ENCODE assay signal across 12 mouse cellular contexts in genomic region chr11:88996427-88996826, GRCm38 (mm10). TPM values are rescaled to one million over a fixed set of nuclear protein-coding genes. Genes with fewer than 3 reads are reported as not detected.
DNase-seq lines count a peak whose midpoint lies in the region; ATAC-seq lines count a peak whose summit lies in the region.
"Had no signal": no experiment of that assay in that cellular context is flagged by ENCODE, and none has a peak within 500 bp of the region (broad histone marks: within the 10 kb centered on the region; RNA-seq: fewer than 3 reads in every experiment).

No protein-coding gene starts in this region.

- no peaks in the 10 kb centered on the region for H3K9me3 ChIP-seq in embryonic facial prominence, embryonic 13.5 days
- H3K9me3 ChIP-seq in embryonic facial prominence, embryonic 10.5 days, result no peaks in the 10 kb centered on the region
- H3K9me3 ChIP-seq in heart, embryonic 13.5 days, result no peaks in the 10 kb centered on the region
- no peaks in the 10 kb centered on the region for H3K9me3 ChIP-seq in lung, embryonic 15.5 days
- H3K9me3 ChIP-seq: liver, embryonic 15.5 days had no signal

- H3K4me1 ChIP-seq in embryonic facial prominence, embryonic 13.5 days, result peaks cover 14% of the 10 kb centered on the region
- H3K4me1 ChIP-seq in embryonic facial prominence, embryonic 10.5 days, result peaks cover 15% of the 10 kb centered on the region
- peaks cover 24% of the 10 kb centered on the region for H3K4me1 ChIP-seq in heart, embryonic 13.5 days
- H3K4me1 ChIP-seq in lung, embryonic 15.5 days, result peaks cover 9% of the 10 kb centered on the region; the same call in 1 of the 2 replicates

- H3K4me3 ChIP-seq in embryonic facial prominence, embryonic 13.5 days, result no peak overlapping the region
- H3K4me3 ChIP-seq in embryonic facial prominence, embryonic 10.5 days, result no peak overlapping the region
- H3K4me3 ChIP-seq in heart, embryonic 13.5 days, result no peak overlapping the region
- H3K4me3 ChIP-seq in lung, embryonic 15.5 days, result no peak overlapping the region
- H3K4me3 ChIP-seq: liver, embryonic 15.5 days had no signal

- H3K27me3 ChIP-seq in embryonic facial prominence, embryonic 13.5 days, result peaks cover 28% of the 10 kb centered on the region
- peaks cover 38% of the 10 kb centered on the region for H3K27me3 ChIP-seq in embryonic facial prominence, embryonic 10.5 days (replicated peaks; ENCODE audit: low read depth, poor library complexity, severe bottlenecking)
- H3K27me3 ChIP-seq in heart, embryonic 13.5 days (replicated peaks), result no peaks in the 10 kb centered on the region
- H3K27me3 ChIP-seq in lung, embryonic 15.5 days, result no peaks in the 10 kb centered on the region
- H3K27me3 ChIP-seq: liver, embryonic 15.5 days had no signal

- no peaks in the 10 kb centered on the region; the same call in 1 of the 2 replicates for H3K36me3 ChIP-seq in embryonic facial prominence, embryonic 13.5 days
- peaks cover under 1% of the 10 kb centered on the region for H3K36me3 ChIP-seq in embryonic facial prominence, embryonic 10.5 days (replicated peaks)
- H3K36me3 ChIP-seq in heart, embryonic 13.5 days, result peaks cover 1% of the 10 kb centered on the region
- H3K36me3 ChIP-seq in lung, embryonic 15.5 days, result no peaks in the 10 kb centered on the region
- H3K36me3 ChIP-seq: liver, embryonic 15.5 days had no signal

- H3K4me2 ChIP-seq in embryonic facial prominence, embryonic 13.5 days, result no peak overlapping the region
- peak overlapping the region; percentile 8; the same call in 1 of the 2 replicates for H3K4me2 ChIP-seq in heart, embryonic 13.5 days
- H3K4me2 ChIP-seq in lung, embryonic 15.5 days, result no peak overlapping the region
- H3K4me2 ChIP-seq: liver, embryonic 15.5 days had no signal

- 0 out of 2 replicates have a peak overlapping the region, but pooled peaks have one; percentile 1 for H3K27ac ChIP-seq in embryonic facial prominence, embryonic 13.5 days
- no peak overlapping the region for H3K27ac ChIP-seq in embryonic facial prominence, embryonic 10.5 days (replicated peaks)
- H3K27ac ChIP-seq in heart, embryonic 13.5 days (replicated peaks), result peak overlapping the region; percentile 76
- H3K27ac ChIP-seq in lung, embryonic 15.5 days, result peak overlapping the region; percentile 58; the same call in 1 of the 2 replicates
- H3K27ac ChIP-seq: liver, embryonic 15.5 days had no signal

- 57% methylated on average over 7 of the region's 7 CpGs for WGBS in embryonic facial prominence, embryonic 13.5 days
- WGBS in embryonic facial prominence, embryonic 10.5 days, result 75% methylated on average over 7 of the region's 7 CpGs
- WGBS in heart, embryonic 13.5 days, result 41% methylated on average over 7 of the region's 7 CpGs
- 38% methylated on average over 7 of the region's 7 CpGs for WGBS in lung, embryonic 15.5 days

- ATAC-seq in embryonic facial prominence, embryonic 13.5 days (ENCODE audit: insufficient number of reproducible peaks, insufficient read depth, low FRiP score, low TSS enrichment, low read depth), result no peak
- no peak for ATAC-seq in heart, embryonic 13.5 days (ENCODE audit: extremely low read depth, insufficient number of reproducible peaks, low FRiP score, low TSS enrichment)
- no peak for ATAC-seq in lung, embryonic 15.5 days (ENCODE audit: borderline replicate concordance, extremely low read depth, low FRiP score, low TSS enrichment)
- ATAC-seq in erythroid progenitor cell, adult 5-6 weeks (replicated peaks; ENCODE audit: low FRiP score, poor library complexity, severe bottlenecking), result no peak

- DNase-seq in embryonic facial prominence, embryonic 10.5 days (ENCODE audit: low spot score), result no peak
- peak; percentile 79 for DNase-seq in MN1 (ENCODE audit: low spot score)
- no peak for DNase-seq in frontal cortex, postnatal 10 days (ENCODE audit: low spot score in 2 of 2)
- no peak for DNase-seq in thymus, postnatal 4 days
- DNase-seq: gastrocnemius, postnatal 14 days had no signal

- no peak overlapping the region for H3K9ac ChIP-seq in embryonic facial prominence, embryonic 13.5 days
- no peak overlapping the region for H3K9ac ChIP-seq in heart, embryonic 13.5 days
- no peak overlapping the region for H3K9ac ChIP-seq in lung, embryonic 15.5 days
- H3K9ac ChIP-seq: liver, embryonic 15.5 days had no signal

RNA-seq across cellular contexts. Expression of gene Trim25, which starts 2.7 kb away (rescaled TPM):
- polyA plus RNA-seq in embryonic facial prominence, embryonic 13.5 days (2015; fragmentation: Nextera tagmentation; extraction: Ambion mirVana), result 6.0 and 7.1 TPM in 2 replicates
- polyA plus RNA-seq in embryonic facial prominence, embryonic 10.5 days (2016; fragmentation: Nextera tagmentation; extraction: Ambion mirVana), result 2.8 and 3.5 TPM in 2 replicates
- 14.1 and 14.8 TPM in 2 replicates for polyA plus RNA-seq in heart, embryonic 13.5 days (2015; fragmentation: Nextera tagmentation; extraction: Ambion mirVana)
- polyA plus RNA-seq in lung, embryonic 15.5 days (2015; fragmentation: Nextera tagmentation; extraction: Ambion mirVana), result 23.1 and 25.9 TPM in 2 replicates
- 23.8 and 25.2 TPM in 2 replicates for total RNA-seq in erythroid progenitor cell, adult 5-6 weeks (2015; ENCODE audit: low replicate concordance)
- 28.0 and 32.8 TPM in 2 replicates for total RNA-seq in erythroid progenitor cell, adult 5-6 weeks (2017; ENCODE audit: low replicate concordance)

RNA-seq across cellular contexts. Expression of gene Coil, which starts 26.4 kb away (rescaled TPM):
- polyA plus RNA-seq in embryonic facial prominence, embryonic 13.5 days (2015; fragmentation: Nextera tagmentation; extraction: Ambion mirVana), result 21.4 and 22.4 TPM in 2 replicates
- 26.0 and 27.2 TPM in 2 replicates for polyA plus RNA-seq in embryonic facial prominence, embryonic 10.5 days (2016; fragmentation: Nextera tagmentation; extraction: Ambion mirVana)
- 9.9 and 10.1 TPM in 2 replicates for polyA plus RNA-seq in heart, embryonic 13.5 days (2015; fragmentation: Nextera tagmentation; extraction: Ambion mirVana)
- 16.0 and 16.9 TPM in 2 replicates for polyA plus RNA-seq in lung, embryonic 15.5 days (2015; fragmentation: Nextera tagmentation; extraction: Ambion mirVana)
- total RNA-seq in erythroid progenitor cell, adult 5-6 weeks (2015; ENCODE audit: low replicate concordance), result 1.7 and 2.5 TPM in 2 replicates
- total RNA-seq in erythroid progenitor cell, adult 5-6 weeks (2017; ENCODE audit: low replicate concordance), result 1.3 and 2.3 TPM in 2 replicates

RNA-seq across cellular contexts. Expression of gene Elobl, which starts 29.7 kb away (rescaled TPM):
- polyA plus RNA-seq in embryonic facial prominence, embryonic 13.5 days (2015; fragmentation: Nextera tagmentation; extraction: Ambion mirVana), result not detected in 2 replicates
- not detected in 2 replicates for polyA plus RNA-seq in embryonic facial prominence, embryonic 10.5 days (2016; fragmentation: Nextera tagmentation; extraction: Ambion mirVana)
- polyA plus RNA-seq in heart, embryonic 13.5 days (2015; fragmentation: Nextera tagmentation; extraction: Ambion mirVana), result not detected in 2 replicates
- polyA plus RNA-seq in lung, embryonic 15.5 days (2015; fragmentation: Nextera tagmentation; extraction: Ambion mirVana), result not detected in 2 replicates
- not detected in 2 replicates for total RNA-seq in erythroid progenitor cell, adult 5-6 weeks (2015; ENCODE audit: low replicate concordance)
- total RNA-seq in erythroid progenitor cell, adult 5-6 weeks (2017; ENCODE audit: low replicate concordance), result not detected in 2 replicates
- total RNA-seq: gastrocnemius, postnatal 14 days; layer of hippocampus, postnatal 10 days; neutrophil, adult 5-6 weeks had no signal
- polyA plus RNA-seq: liver, embryonic 15.5 days had no signal

RNA-seq across cellular contexts. Expression of gene Scpep1, which starts 41.2 kb away (rescaled TPM):
- polyA plus RNA-seq in embryonic facial prominence, embryonic 13.5 days (2015; fragmentation: Nextera tagmentation; extraction: Ambion mirVana), result 80.5 and 81.3 TPM in 2 replicates
- 72.9 and 77.2 TPM in 2 replicates for polyA plus RNA-seq in embryonic facial prominence, embryonic 10.5 days (2016; fragmentation: Nextera tagmentation; extraction: Ambion mirVana)
- polyA plus RNA-seq in heart, embryonic 13.5 days (2015; fragmentation: Nextera tagmentation; extraction: Ambion mirVana), result 44.6 and 49.1 TPM in 2 replicates
- 88.7 and 90.7 TPM in 2 replicates for polyA plus RNA-seq in lung, embryonic 15.5 days (2015; fragmentation: Nextera tagmentation; extraction: Ambion mirVana)
- total RNA-seq in erythroid progenitor cell, adult 5-6 weeks (2015; ENCODE audit: low replicate concordance), result 41.9 and 45.8 TPM in 2 replicates
- 16.8 and 26.1 TPM in 2 replicates for total RNA-seq in erythroid progenitor cell, adult 5-6 weeks (2017; ENCODE audit: low replicate concordance)
